Mouse (Mus musculus) liver, embryonic 14.5 days (tissue): ENCODE measurements around the gene Gm13090.

Source experiments
- CTCF ChIP-seq: IDR thresholded peaks from 2 replicates; pipeline ENCODE4 v1.5.1; 2016; ENCODE audit warnings: antibody characterized with exemption, low read depth, control low read depth
- EP300 ChIP-seq: IDR thresholded peaks from 2 replicates; pipeline ENCODE4 v1.6.1; 2016; ENCODE audit warnings: antibody characterized with exemption, low read depth

DNA sequence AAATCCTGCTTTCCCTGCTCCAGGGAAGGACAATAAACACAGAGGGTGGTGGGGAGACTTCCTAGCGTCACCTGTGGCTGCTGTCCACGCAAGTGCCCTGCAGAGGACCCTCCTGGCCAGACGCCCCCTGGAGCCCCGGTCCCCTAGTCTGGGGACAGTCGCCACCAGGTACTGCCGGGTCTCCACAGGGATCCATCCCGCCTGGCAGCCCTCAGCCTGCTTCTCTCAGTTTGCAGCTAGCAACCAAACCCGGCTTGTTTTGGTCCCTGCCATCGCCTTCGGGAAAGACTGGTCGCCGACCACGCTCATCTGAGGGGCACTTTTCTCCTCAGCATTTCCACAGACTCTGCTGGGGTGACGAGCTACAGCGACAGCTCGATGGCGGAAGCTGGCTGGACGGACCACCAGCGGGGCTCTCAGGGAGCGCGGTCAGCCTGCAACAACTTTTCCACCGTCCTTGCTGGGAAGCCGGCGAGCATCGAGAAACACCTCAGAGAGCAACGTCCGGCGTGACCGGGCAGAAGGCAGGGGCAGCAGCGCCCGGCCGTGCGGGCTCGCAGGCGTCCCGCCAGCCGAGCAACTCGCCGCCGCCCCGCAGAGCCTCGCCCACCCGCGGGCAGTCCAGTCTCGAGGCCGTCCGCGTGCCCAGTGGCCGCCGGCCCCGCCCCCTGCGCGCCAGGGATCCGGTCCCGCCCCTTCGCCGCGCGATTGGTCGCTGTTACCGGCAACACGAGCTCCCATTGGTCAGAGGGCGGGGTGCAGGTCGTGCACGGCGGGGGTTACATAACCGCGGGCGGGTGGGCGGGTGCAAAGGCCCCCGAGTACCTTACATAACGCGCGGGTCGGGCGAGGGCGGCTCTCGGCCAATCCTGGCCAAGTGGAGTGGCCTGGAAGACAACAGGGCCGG, 45.1 kb upstream of the Gm13090 start, which contains the start of gene Per3:
- TF ChIP-seq CTCF: 0 out of 2 replicates have a peak, but pooled peaks have one; percentile 3
- TF ChIP-seq EP300: no peak
